Mouse (Mus musculus) T-helper 17 cell (primary cell): ENCODE measurements at regions not wholly inside any gene's neighbourhood (a gene's known extent, or its start where the extent isn't known, plus 50 kb on each side); places are given as distances from the start of the nearest gene placed in this dataset.

Experiments used
- in situ Hi-C, 2 experiments: fragments of 300-600 bp; cut with MboI, MseI; formaldehyde crosslinking; loops; 1 replicate in 1 of 2; 2 replicates in 1 of 2; pipeline ENCODE4 v1.15.1; 2025; ENCODE audit warnings: high pct_unique_total_duplicates in 2 of 2

GRCm38 (mm10) chr16:84100444-84100843 is 414.5 kb upstream of the A730009L09Rik start:
- in situ Hi-C loops, result no loop called here

DNA sequence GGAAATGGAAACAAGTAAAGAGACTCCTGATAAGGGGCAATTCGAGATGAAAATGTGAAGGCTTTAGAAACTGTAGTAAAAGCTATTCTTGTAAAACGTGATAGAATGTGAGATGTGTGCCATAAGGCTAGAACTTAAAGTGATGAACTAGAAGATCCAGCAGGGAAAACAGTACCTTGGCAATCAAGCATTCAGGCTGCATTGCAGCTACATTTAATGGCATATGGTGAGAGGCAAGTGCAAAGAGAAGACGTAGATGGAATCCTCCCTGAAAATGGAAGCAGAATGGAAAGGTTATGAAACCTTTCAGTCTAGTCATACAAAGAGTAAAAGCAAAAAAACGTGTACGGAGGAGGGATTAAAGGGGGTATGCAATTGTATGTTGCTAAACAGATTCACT is 403.3 kb upstream of the A730009L09Rik start:
- in situ Hi-C loops, result loop anchor here in 1 of 2 experiments (10.0 kb wide), 1 partner anchor 807 kb away; no protein-coding TSS in a partner anchor

DNA sequence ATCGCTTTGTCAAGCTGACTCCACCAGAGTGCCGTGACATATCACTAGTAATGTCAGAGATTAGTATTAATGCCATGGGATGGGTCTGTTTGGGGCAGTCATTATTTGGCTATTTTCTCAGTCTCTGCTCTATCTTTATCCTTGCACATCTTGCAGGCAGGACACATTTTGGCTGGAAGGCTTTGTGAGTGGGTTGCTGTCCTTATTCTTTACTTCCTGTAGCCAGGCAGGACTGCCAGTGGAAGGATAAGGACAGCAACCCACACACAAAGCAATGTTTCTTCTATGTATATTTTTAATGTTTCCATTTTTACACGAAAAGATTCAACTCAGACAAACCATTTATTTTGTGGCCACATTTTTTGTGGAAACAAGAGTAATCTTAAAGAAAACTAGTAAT is 397.4 kb upstream of the A730009L09Rik start:
- in situ Hi-C loops, result loop anchor here in 1 of 2 experiments (10.0 kb wide), 1 partner anchor 813 kb away; no protein-coding TSS in a partner anchor

- in situ Hi-C loops, result no loop called here
Measured at GRCm38 (mm10) chr16:84135651-84136200, 379.2 kb upstream of the A730009L09Rik start.

GRCm38 (mm10) chr16:84151872-84152271 is 363.0 kb upstream of the A730009L09Rik start:
- in situ Hi-C loops, result no loop called here

- in situ Hi-C loops, result no loop called here
Measured at GRCm38 (mm10) chr16:84172080-84172479, 342.8 kb upstream of the A730009L09Rik start.
